Mouse (Mus musculus) megakaryocyte-erythroid progenitor cell, adult 5 weeks (primary cell): ENCODE measurements around the gene Ttc9. TPM values are rescaled to one million over a fixed set of nuclear protein-coding genes. Genes with fewer than 3 reads are reported as not detected.

Source experiments
- polyA plus RNA-seq: library from polyadenylated mRNA; stranded (reverse); fragments of >175 nt; gene quantifications from 2 replicates; pipeline ENCODE4 v1.2.3, GENCODE M21; 2012

Gene Ttc9
- not detected in 2 replicates for polyA plus RNA-seq

DNA sequence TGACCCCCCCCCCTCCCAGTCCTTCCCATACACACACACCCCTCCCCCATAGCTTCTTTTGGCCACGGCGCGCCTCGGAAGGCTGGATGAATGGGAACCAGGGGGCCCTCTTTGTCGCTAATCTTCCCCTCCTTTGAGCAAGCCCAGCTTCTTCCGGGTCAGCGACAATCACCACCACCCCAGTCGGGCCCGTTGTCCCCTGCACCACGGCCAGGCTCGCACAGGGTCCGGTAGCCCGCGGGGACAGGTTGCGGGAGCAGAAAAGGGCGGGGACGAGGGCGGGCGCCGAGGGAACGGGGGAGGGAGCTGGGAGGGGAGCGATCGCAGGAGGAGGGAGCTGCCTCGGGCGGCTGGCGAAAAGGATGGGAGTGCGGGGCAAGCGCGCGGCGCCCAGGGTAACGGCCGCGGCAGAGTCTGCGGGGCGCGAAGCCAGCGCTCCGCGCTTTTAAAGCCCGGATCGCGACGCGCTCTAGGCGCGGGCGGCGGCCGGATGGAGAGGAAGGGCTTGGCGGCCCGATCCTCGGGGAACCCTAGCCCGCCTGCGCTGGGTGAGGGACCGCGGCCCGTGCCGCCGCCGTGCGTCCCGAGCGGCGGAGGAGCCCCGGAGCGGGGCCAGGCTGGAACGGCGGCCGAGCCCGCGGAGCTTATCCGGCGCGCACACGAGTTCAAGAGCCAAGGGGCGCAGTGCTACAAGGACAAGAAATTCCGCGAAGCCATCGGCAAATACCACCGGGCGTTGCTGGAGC is at the start of gene Ttc9:
Gene Ttc9, plus strand, starts transcription at position 335 of the 746 bp plus-strand sequence.

DNA sequence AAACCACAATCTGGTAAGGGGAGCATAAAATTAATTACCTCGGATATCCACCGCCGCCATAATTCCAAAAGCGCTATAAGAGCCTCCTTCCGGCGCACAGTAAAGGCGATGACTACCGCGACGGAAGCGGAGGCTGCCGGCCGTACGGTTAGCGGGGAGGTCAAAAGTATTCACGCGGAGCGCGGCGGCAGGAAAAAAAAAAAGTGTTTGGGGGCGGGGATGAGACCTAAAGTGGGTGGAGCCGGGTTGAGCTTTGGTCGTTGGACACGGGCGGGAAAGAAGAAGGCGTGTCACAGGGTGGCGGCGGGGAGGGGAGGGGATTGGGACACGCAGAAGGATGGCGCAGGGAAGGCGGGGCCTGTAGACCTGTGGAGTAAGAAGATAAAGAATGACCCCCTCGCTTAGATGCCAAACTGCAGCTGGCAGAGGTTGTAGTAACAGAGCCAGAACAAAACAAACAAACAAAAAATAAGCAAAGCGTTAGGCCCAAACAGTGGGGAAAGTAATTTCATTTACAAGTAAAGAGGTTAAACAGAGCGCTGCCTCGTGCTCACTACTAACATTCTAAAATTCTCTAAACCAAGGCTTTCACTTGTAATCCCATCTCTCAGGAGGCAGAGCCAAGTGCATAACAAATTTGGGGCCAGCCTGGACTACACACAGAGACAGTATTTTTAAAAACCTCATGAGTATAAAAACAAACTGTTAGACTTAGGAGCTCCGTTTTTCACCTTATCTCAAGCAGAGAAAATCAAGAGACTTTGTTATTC is 36.0 kb upstream of the Ttc9 start, which contains the start of gene Med6:
Gene Med6, minus strand, starts transcription at position 107 of the 770 bp plus-strand sequence.

Other genes starting within 250 kb of the Ttc9 start
- gene Adam4, start 209.3 kb upstream of the Ttc9 start, polyA plus RNA-seq = 0.02 TPM in 1 of 2 replicates, not detected in the other
- gene Cox16, start 146.1 kb upstream of the Ttc9 start, polyA plus RNA-seq = 33.7 and 49.7 TPM in 2 replicates
- gene Gm20498, start 98.3 kb upstream of the Ttc9 start, polyA plus RNA-seq = 47.0 and 47.9 TPM in 2 replicates
- 1.4 and 1.5 TPM in 2 replicates for gene Synj2bp, start 98.3 kb upstream of the Ttc9 start, polyA plus RNA-seq
- gene Adam21, start 62.8 kb upstream of the Ttc9 start, polyA plus RNA-seq = 0.04 TPM in 1 of 2 replicates, not detected in the other
- gene Med6, start 36.2 kb upstream of the Ttc9 start, polyA plus RNA-seq = 0.85 and 2.2 TPM in 2 replicates
- 1.9 and 2.5 TPM in 2 replicates for gene Map3k9, start 149.9 kb downstream of the Ttc9 start, polyA plus RNA-seq
- 12.7 and 16.2 TPM in 2 replicates for gene Pcnx, start 228.8 kb downstream of the Ttc9 start, polyA plus RNA-seq